Mouse (Mus musculus): ENCODE data around the gene Gm9913. TPM values are rescaled to one million over a fixed set of nuclear protein-coding genes. Genes with fewer than 3 reads are reported as not detected.

The Gm9913 gene
- polyA plus RNA-seq, 1 experiment from 2014 or later: 0.24 TPM

- H3K4me3 ChIP-seq (replicated peaks): no peak overlapping the region
- WGBS: 88% methylated on average over 7 of the region's 7 CpGs
- no peaks in the 10 kb centered on the region for H3K27me3 ChIP-seq
- H3K9ac ChIP-seq: no peak overlapping the region
- ATAC-seq (ENCODE audit: insufficient number of reproducible peaks, low FRiP score, low TSS enrichment, low read depth): no peak
- no peaks in the 10 kb centered on the region for H3K9me3 ChIP-seq (replicated peaks)
- peaks cover 2% of the 10 kb centered on the region for H3K36me3 ChIP-seq
- H3K4me2 ChIP-seq (replicated peaks): no peak overlapping the region
- H3K27ac ChIP-seq (replicated peaks): no peak overlapping the region
- H3K4me1 ChIP-seq: no peaks in the 10 kb centered on the region
These were observed 6.7 kb upstream of the Gm9913 start for GRCm38 (mm10) chr2:125498216-125498615.

GRCm38 (mm10) chr2:125501526-125501925, 3.4 kb upstream of the Gm9913 start:
- ATAC-seq (ENCODE audit: insufficient number of reproducible peaks, low FRiP score, low TSS enrichment, low read depth): no peak
- H3K4me2 ChIP-seq (replicated peaks): no peak overlapping the region
- H3K9me3 ChIP-seq (replicated peaks): no peaks in the 10 kb centered on the region
- no peak overlapping the region for H3K4me3 ChIP-seq (replicated peaks)
- peaks cover 2% of the 10 kb centered on the region for H3K36me3 ChIP-seq
- peaks cover 8% of the 10 kb centered on the region; the same call in 1 of the 2 replicates for H3K4me1 ChIP-seq
- H3K27ac ChIP-seq (replicated peaks): no peak overlapping the region
- no peaks in the 10 kb centered on the region for H3K27me3 ChIP-seq
- H3K9ac ChIP-seq: no peak overlapping the region

DNA sequence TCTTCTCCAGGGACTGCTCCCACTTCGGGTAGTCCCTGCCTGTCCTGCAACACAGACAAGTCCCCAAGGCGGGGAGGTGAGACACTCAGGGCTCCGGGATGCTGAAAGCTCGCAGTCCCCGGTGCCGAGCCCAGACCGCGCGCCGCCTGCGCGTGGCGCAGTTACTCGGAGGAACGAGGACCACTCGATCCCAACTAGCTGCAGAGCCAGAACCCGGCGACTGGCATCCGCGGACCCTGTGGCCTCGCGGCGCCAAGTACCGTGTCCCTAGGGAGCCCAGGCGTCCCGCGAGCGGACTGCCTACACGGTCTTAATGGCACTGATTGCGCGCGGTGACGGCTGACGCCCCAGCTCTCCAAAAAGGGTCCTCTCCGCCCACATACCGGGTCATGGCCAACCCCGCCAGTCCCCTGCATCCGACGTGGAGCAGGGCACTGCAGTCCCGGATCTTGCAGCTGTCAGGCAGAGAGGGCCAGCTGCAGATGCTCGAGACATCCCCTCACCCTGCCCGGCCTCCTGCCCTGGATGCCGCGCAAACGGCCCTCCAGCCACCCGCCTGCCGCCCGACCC, 942 bp downstream of the Gm9913 start:
- peak; percentile 85 for ATAC-seq (ENCODE audit: insufficient number of reproducible peaks, low FRiP score, low TSS enrichment, low read depth)
- H3K27me3 ChIP-seq: no peaks in the 10 kb centered on the region
- peak overlapping the region; percentile 88 for H3K4me2 ChIP-seq (replicated peaks)
- peak overlapping the region; percentile 78 for H3K9ac ChIP-seq
- peaks cover 2% of the 10 kb centered on the region; the same call in 1 of the 2 replicates for H3K36me3 ChIP-seq
- H3K27ac ChIP-seq (replicated peaks): peak overlapping the region; percentile 95
- WGBS: under 1% methylated on average over 48 of the region's 48 CpGs
- H3K9me3 ChIP-seq (replicated peaks): no peaks in the 10 kb centered on the region
- H3K4me1 ChIP-seq: peaks cover 15% of the 10 kb centered on the region; the same call in 1 of the 2 replicates
- H3K4me3 ChIP-seq (replicated peaks): peak overlapping the region; percentile 80

GRCm38 (mm10) chr2:125506316-125507054, 1.6 kb downstream of the Gm9913 start:
- H3K27ac ChIP-seq (replicated peaks): peak overlapping the region; percentile 95
- H3K4me1 ChIP-seq: peaks cover 15% of the 10 kb centered on the region; the same call in 1 of the 2 replicates
- peak overlapping the region; percentile 78 for H3K9ac ChIP-seq
- H3K27me3 ChIP-seq: no peaks in the 10 kb centered on the region
- H3K4me2 ChIP-seq (replicated peaks): peak overlapping the region; percentile 88
- H3K4me3 ChIP-seq (replicated peaks): peak overlapping the region; percentile 80
- no peaks in the 10 kb centered on the region for H3K9me3 ChIP-seq (replicated peaks)
- H3K36me3 ChIP-seq: peaks cover under 1% of the 10 kb centered on the region; the same call in 1 of the 2 replicates
- ATAC-seq (ENCODE audit: insufficient number of reproducible peaks, low FRiP score, low TSS enrichment, low read depth): peak; percentile 88
- under 1% methylated on average over 32 of the region's 37 CpGs for WGBS

DNA sequence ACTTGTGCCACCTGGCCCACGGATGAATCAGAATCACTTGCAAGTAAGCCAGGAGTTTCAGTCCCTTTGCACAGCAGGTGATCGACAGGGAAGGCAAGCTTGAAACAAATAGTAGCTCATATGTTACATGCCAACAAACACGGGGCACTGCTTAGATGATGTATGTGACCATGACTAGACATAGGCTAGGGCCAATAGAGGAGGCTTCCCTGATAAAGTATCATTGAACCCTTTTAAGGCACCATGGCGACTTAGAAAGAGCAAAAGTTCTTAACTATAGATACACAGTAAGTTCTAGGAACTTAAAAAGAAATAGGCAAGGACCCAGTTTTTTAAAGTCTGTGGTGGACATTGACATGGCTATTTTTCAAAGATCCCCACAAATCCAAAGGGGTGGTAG, 3.0 kb downstream of the Gm9913 start, which contains the start of gene Fbn1:
Gene Fbn1 (minus strand): TSS at position 101 of the 400 bp plus-strand sequence.
- H3K36me3 ChIP-seq: no peaks in the 10 kb centered on the region
- WGBS: 84% methylated on average over 4 of the region's 4 CpGs
- ATAC-seq (ENCODE audit: insufficient number of reproducible peaks, low FRiP score, low TSS enrichment, low read depth): no peak
- peak within 1 kb of the TSS; percentile 49 for H3K9ac ChIP-seq
- no peaks in the 10 kb centered on the region for H3K9me3 ChIP-seq (replicated peaks)
- H3K27ac ChIP-seq (replicated peaks): peak within 1 kb of the TSS; percentile 95
- H3K4me2 ChIP-seq (replicated peaks): peak within 1 kb of the TSS; percentile 88
- H3K27me3 ChIP-seq: no peaks in the 10 kb centered on the region
- peak within 1 kb of the TSS; percentile 80 for H3K4me3 ChIP-seq (replicated peaks)
- peaks cover 15% of the 10 kb centered on the region; the same call in 1 of the 2 replicates for H3K4me1 ChIP-seq

DNA sequence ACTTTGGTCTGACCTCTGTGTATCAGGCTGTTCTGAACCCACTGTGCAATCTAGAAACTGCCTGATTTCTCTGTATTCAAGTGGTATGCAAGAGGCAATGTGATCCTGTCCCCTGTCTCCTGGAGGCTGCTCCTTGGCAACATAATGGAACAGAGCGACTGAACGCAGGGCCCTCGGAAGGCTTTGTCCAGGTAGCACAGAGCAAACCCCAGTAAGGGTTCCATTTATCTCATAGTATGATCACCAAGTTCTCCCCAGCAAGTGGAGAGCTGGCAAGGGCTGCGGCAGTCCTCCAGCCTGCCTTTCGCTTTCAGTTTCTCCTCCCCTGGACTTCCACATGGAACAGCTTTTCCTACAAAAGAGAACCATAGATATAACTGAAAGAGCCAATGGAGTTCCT, 3.5 kb downstream of the Gm9913 start:
- Histone ChIP-seq H3K27ac (replicated peaks) (no peak overlapping the region), H3K4me1 (peaks cover 15% of the 10 kb centered on the region; the same call in 1 of the 2 replicates), H3K36me3 (no peaks in the 10 kb centered on the region), H3K9ac (no peak overlapping the region), H3K4me3 (replicated peaks) (no peak overlapping the region), H3K4me2 (replicated peaks) (no peak overlapping the region), H3K9me3 (replicated peaks) (no peaks in the 10 kb centered on the region), H3K27me3 (no peaks in the 10 kb centered on the region)
- WGBS: 93% methylated on average over 5 of the region's 5 CpGs
- no peak for ATAC-seq (ENCODE audit: insufficient number of reproducible peaks, low FRiP score, low TSS enrichment, low read depth)

- no peak overlapping the region for H3K9ac ChIP-seq
- WGBS: 24% methylated on average over 2 of the region's 2 CpGs
These were observed 5.9 kb downstream of the Gm9913 start for GRCm38 (mm10) chr2:125510752-125511151.

GRCm38 (mm10) chr2:125511898-125512297, 7.0 kb downstream of the Gm9913 start:
- 85% methylated on average over 4 of the region's 4 CpGs for WGBS
- H3K4me2 ChIP-seq (replicated peaks): no peak overlapping the region
- H3K4me3 ChIP-seq (replicated peaks): no peak overlapping the region
- H3K4me1 ChIP-seq: peaks cover 3% of the 10 kb centered on the region; the same call in 1 of the 2 replicates
- H3K36me3 ChIP-seq: no peaks in the 10 kb centered on the region
- no peaks in the 10 kb centered on the region for H3K27me3 ChIP-seq
- ATAC-seq (ENCODE audit: insufficient number of reproducible peaks, low FRiP score, low TSS enrichment, low read depth): no peak
- no peaks in the 10 kb centered on the region for H3K9me3 ChIP-seq (replicated peaks)
- H3K9ac ChIP-seq: no peak overlapping the region
- no peak overlapping the region for H3K27ac ChIP-seq (replicated peaks)

More at GRCm38 (mm10) chr2:125510752-125511151, 5.9 kb downstream of the Gm9913 start:
- Histone ChIP-seq H3K36me3 (no peaks in the 10 kb centered on the region), H3K27me3 (no peaks in the 10 kb centered on the region), H3K4me2 (replicated peaks) (no peak overlapping the region), H3K27ac (replicated peaks) (no peak overlapping the region), H3K4me1 (peaks cover 8% of the 10 kb centered on the region; the same call in 1 of the 2 replicates), H3K4me3 (replicated peaks) (no peak overlapping the region), H3K9me3 (replicated peaks) (no peaks in the 10 kb centered on the region)
- ATAC-seq (ENCODE audit: insufficient number of reproducible peaks, low FRiP score, low TSS enrichment, low read depth): no peak

DNA sequence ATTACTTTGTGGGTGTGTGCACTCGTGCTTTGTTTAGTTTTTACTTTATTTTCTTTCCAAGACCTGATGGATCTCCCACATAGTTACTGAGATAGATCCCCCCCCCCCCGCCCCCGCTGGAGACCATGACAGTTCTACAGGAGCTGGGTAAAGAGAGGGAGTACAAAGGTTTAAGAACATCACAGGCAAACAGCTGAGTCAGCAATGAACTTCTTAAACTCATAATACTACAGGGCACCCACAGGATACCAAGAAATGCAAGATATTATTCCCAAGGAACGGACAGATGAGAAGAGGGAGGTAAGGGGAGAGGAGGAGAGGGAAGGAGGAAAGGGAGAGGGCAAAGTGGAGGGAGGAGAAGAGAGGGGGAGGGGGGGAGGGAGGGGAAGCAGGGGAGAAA, 7.7 kb downstream of the Gm9913 start:
- Histone ChIP-seq H3K36me3 (no peaks in the 10 kb centered on the region), H3K27me3 (no peaks in the 10 kb centered on the region), H3K4me1 (no peaks in the 10 kb centered on the region), H3K9me3 (replicated peaks) (no peaks in the 10 kb centered on the region), H3K4me2 (replicated peaks) (no peak overlapping the region), H3K27ac (replicated peaks) (no peak overlapping the region), H3K4me3 (replicated peaks) (no peak overlapping the region), H3K9ac (no peak overlapping the region)
- ATAC-seq (ENCODE audit: insufficient number of reproducible peaks, low FRiP score, low TSS enrichment, low read depth): no peak
- WGBS: 71% methylated on average over 4 of the region's 4 CpGs

GRCm38 (mm10) chr2:125514391-125514790, 9.5 kb downstream of the Gm9913 start:
- no peaks in the 10 kb centered on the region for H3K36me3 ChIP-seq
- no peaks in the 10 kb centered on the region for H3K27me3 ChIP-seq
- H3K4me1 ChIP-seq: no peaks in the 10 kb centered on the region
- H3K27ac ChIP-seq (replicated peaks): no peak overlapping the region
- no peak for ATAC-seq (ENCODE audit: insufficient number of reproducible peaks, low FRiP score, low TSS enrichment, low read depth)
- no peak overlapping the region for H3K9ac ChIP-seq
- 41% methylated on average over 3 of the region's 3 CpGs for WGBS
- H3K4me3 ChIP-seq (replicated peaks): no peak overlapping the region
- H3K4me2 ChIP-seq (replicated peaks): no peak overlapping the region
- no peaks in the 10 kb centered on the region for H3K9me3 ChIP-seq (replicated peaks)

GRCm38 (mm10) chr2:125515291-125516057, 10.6 kb downstream of the Gm9913 start:
- no peaks in the 10 kb centered on the region for H3K9me3 ChIP-seq (replicated peaks)
- H3K4me2 ChIP-seq (replicated peaks): no peak overlapping the region
- no peak overlapping the region for H3K9ac ChIP-seq
- H3K4me1 ChIP-seq: no peaks in the 10 kb centered on the region
- no peaks in the 10 kb centered on the region for H3K27me3 ChIP-seq
- 57% methylated on average over 12 of the region's 12 CpGs for WGBS
- ATAC-seq (ENCODE audit: insufficient number of reproducible peaks, low FRiP score, low TSS enrichment, low read depth): no peak
- H3K27ac ChIP-seq (replicated peaks): no peak overlapping the region
- H3K36me3 ChIP-seq: no peaks in the 10 kb centered on the region
- H3K4me3 ChIP-seq (replicated peaks): no peak overlapping the region

All from embryonic facial prominence, embryonic 15.5 days (tissue).